Mouse (Mus musculus) adrenal gland (tissue): ENCODE results near the gene Ckap5.
"Not testable (repeated sequence)": the region's sequence is repeated elsewhere in the genome, so short reads cannot be mapped to it uniquely, and the experiment has no call there.

Experiments used
- intact Hi-C: fragments of 180-260 bp; cut with DNase I; formaldehyde crosslinking; loops from one replicate; pipeline ENCODE4 v1.15.1; 2025

Gene Ckap5

DNA sequence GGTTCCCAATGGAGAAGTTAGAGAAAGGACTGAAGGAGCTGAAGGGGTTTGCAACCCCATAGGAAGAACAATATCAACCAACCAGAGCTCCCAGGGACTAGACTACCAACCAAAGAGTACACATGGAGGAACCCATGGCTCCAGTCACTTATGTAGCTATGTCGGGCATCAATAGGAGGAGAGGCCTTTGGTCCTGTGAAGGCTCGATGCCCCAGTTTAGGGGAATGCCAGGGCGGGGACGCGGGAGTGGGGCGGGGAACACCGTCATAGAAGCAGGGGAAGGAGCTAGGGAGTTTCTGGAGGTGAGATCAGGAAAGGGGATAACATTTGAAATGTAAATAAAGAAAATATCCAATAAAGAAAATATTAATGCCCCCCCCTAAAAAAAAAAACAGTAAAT, 96.8 kb downstream of the Ckap5 start:
- intact Hi-C loops = not testable (repeated sequence)

DNA sequence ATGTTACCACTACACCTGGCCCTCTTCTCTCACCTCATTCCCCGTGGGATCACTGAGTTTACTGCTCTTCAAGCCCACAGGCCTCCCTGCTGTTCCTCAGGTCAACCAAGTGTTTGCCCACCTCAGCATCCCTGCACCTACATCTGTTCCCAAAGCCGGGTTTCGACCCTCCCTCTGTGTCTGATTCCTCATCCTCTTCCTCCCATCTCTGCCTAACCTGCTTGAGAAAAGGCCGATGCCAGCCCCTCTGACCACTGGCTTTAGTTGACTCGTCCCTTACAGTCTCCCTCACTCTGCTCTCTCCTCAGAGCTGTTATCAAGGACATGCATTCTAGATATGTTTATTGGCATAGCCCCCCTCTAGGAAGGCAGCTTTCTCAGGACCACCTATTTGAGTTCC, 100.9 kb downstream of the Ckap5 start:
- intact Hi-C loops = no loop called here

GRCm38 (mm10) chr2:91628171-91628570, 101.6 kb downstream of the Ckap5 start:
- intact Hi-C loops = no loop called here

- intact Hi-C loops = no loop called here
Measured at GRCm38 (mm10) chr2:91629682-91630081, 103.1 kb downstream of the Ckap5 start.

DNA sequence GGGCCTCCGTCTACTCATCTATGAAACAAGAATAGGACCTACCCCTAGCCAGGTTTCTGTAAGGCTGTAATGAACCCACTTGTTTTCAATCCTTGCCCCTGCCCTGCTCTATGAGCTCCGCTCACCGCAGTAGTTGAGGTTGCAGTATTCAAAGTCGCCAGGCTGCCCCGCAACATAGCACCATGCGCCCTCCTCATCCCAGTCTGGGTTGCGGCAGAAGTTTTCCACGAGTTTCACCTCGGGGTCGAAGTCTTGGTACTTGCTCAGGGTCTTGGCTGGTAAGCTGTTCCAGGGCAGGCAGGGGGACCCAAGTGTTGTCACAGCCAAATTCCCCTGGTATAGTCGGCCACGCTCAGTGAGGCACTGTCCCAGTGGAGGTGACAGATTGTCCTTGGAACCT, 103.8 kb downstream of the Ckap5 start:
- intact Hi-C loops = no loop called here

DNA sequence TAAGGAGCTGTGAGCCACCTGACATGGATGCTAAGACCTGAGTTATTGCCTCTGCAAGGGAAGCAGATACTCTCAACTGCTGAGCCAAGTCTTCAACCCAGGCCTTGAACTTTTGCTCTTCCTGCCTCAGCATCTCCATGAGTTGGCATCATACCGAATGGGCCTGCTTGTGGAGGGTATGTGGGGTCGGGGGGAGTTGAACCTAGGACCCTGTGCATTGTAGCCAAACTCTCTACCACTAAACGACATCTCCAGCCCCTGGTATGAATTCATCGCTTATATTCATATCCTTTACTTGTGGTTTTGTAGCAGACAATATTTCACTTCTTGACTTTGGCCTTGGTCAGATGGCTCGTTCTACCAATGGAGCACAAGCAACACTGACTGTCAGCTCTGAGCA, 105.3 kb downstream of the Ckap5 start:
- intact Hi-C loops = no loop called here

GRCm38 (mm10) chr2:91632316-91632715, 105.8 kb downstream of the Ckap5 start:
- intact Hi-C loops = no loop called here

DNA sequence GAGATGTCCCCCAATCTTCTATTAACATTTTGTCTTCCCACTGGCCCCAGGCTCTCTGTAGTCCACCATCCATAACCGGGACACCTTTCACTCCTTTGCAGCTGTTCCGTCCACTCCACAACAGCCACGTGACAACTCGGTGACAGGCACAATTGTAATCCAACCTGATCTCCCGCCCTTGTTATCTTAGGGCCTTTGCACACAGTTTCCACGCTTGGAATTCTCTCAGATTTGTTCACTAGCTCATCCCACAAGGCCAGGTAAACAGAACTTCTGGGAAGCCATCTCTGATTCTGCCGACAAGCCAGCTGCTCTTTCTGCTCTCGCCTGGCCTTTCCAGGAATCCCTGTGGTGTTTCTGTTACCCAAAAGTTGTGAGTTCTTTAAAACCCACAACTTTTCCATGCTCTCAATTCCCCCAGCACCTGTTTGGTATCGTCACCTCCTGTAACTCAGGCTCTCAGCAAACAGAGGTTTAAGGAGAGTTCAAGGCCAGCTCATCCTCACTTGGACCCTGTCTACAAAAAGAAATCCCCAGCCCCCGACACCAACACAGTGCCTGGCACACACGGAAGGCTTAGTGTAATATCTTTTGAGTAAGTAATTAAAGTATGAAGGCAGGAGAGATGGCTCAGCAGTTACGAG, 106.9 kb downstream of the Ckap5 start:
- intact Hi-C loops = no loop called here

GRCm38 (mm10) chr2:91634841-91635240, 108.3 kb downstream of the Ckap5 start:
- intact Hi-C loops = no loop called here

GRCm38 (mm10) chr2:91635486-91635885, 108.9 kb downstream of the Ckap5 start:
- intact Hi-C loops = no loop called here

GRCm38 (mm10) chr2:91636229-91636628, 109.7 kb downstream of the Ckap5 start, which contains the start of gene F2:
TSS of gene F2 (minus strand) at chr2:91636414.
- intact Hi-C loops = no loop called here

- intact Hi-C loops = no loop called here
Measured at GRCm38 (mm10) chr2:91636727-91637338, 110.3 kb downstream of the Ckap5 start.

- intact Hi-C loops = no loop called here
Measured at GRCm38 (mm10) chr2:91638931-91639330, 112.4 kb downstream of the Ckap5 start.

DNA sequence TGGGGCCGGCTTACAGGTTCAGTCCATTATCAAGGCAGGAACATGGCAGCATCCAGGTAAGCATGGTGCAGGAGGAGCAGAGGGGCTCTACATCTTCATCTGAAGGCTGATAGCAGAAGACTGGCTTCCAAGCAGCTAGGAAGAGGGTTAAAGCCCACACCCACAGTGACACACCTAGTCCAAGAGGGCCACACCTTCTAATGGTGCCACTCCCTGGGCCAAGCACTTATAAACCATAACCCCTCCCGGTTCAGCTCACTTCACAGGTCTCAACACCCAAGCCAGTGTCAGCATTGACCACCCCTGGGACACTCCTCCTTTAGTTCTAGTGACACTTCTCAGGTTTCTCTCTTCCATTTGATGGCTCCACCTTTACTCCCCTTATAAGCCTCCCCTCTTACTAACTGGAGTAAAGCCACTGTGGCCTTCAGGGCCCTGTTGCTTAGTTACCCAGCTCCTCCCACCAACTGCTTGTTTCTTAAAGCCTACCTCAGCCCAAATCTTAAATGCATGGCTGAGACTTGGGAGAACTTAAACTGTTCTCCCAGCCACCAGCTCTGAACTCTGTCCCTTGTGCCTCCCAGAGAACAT, 116.4 kb downstream of the Ckap5 start:
- intact Hi-C loops = no loop called here

- intact Hi-C loops = no loop called here
Measured at GRCm38 (mm10) chr2:91644021-91644420, 117.5 kb downstream of the Ckap5 start.

DNA sequence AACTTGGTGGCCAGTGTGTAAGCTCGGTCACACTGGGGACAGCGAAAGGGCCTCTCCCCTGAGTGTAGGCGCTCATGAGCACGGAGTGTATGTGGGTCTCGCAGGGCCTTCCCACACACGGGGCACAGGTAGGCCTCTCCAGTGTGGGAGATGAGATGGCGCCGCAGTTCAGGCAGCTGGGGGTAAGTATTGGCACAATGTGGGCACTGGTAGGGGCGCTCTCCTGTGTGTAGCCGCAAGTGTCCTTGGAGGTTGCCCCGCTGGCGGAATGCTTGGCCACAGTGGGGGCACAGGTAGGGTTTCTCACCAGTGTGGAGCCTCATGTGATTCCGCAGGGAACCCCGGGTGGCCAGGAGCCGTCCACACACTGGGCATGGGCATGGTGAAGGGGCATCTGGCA, 118.8 kb downstream of the Ckap5 start:
- intact Hi-C loops = no loop called here

DNA sequence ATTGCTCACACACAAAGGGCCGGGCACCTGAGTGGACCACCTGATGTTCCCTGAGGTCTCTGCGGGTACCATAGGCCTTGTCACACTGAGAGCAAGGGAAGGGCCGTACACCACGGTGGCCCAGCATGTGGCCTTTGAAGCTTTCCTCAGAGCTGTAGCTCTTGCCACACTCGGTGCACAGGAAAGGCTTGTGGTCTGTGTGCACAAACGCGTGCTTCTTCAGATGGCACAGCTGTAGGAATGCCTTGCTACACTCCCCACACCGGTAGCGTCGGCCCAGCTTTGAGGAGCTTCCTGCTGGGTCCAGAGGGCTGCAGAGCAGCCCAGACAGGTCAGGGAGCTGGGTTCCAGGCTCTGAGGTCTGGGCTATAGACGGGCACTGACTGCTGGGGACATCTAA, 119.2 kb downstream of the Ckap5 start:
- intact Hi-C loops = loop anchor here (1.0 kb wide), 1 partner anchor 43 kb away; no protein-coding TSS in a partner anchor

- intact Hi-C loops = loop anchor here (1.0 kb wide), 1 partner anchor 43 kb away; no protein-coding TSS in a partner anchor
Measured at GRCm38 (mm10) chr2:91646733-91647132, 120.2 kb downstream of the Ckap5 start.

DNA sequence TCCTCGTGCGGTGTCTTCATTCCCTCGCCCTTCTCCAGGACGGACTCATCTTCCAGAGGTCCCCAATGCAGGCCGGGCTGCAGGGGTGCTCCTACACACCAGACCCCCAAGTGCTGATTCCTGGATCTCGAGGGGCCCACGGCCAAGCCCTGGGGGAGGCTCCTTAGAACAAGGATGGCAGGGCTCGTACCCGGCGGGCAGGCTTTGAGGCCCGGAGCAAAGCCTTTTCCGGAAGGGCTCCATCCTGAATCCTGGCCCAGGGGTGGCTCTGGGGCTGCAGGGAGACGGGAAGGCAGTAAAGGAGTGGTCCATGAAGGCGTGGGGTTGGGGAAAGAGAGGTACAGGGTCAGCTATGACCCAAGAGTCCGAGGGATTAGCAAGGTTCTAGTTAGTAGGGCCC, 122.6 kb downstream of the Ckap5 start:
- intact Hi-C loops = no loop called here

- intact Hi-C loops = no loop called here
Measured at GRCm38 (mm10) chr2:91649553-91650359, 123.2 kb downstream of the Ckap5 start, which contains the start of the genes Zfp408 and Arhgap1. TSS of gene Zfp408 (minus strand) at chr2:91649791. TSS of gene Arhgap1 (plus strand) at chr2:91649860.

- intact Hi-C loops = no loop called here
Measured at GRCm38 (mm10) chr2:91650360-91650995, 123.9 kb downstream of the Ckap5 start.
